Mouse (Mus musculus): ENCODE measurements around the gene Olfr1222.
"Not testable (repeated sequence)": the region's sequence is repeated elsewhere in the genome, so short reads cannot be mapped to it uniquely, and the experiment has no call there.

The Olfr1222 gene

GRCm38 (mm10) chr2:89132954-89133353, at the start of gene Olfr1222:
Gene Olfr1222 (minus strand): TSS chr2:89133054.
- DNase-seq (ENCODE audit: low read depth, low spot score), result no peak

- no peak for DNase-seq (ENCODE audit: low read depth, low spot score)
These were observed 41.7 kb upstream of the Olfr1222 start, which contains the start of gene Olfr1225 for GRCm38 (mm10) chr2:89174569-89174968. Gene Olfr1225 (minus strand): TSS chr2:89174669.

- not testable (repeated sequence) for DNase-seq (ENCODE audit: low read depth, low spot score)
These were observed 31.9 kb upstream of the Olfr1222 start for GRCm38 (mm10) chr2:89164711-89165110.

GRCm38 (mm10) chr2:89163991-89164390, 31.1 kb upstream of the Olfr1222 start, which contains the start of gene Olfr1224-ps1:
Gene Olfr1224-ps1 (minus strand): TSS chr2:89164091.
- not testable (repeated sequence) for DNase-seq (ENCODE audit: low read depth, low spot score)

GRCm38 (mm10) chr2:89151460-89151859, 18.6 kb upstream of the Olfr1222 start, which contains the start of gene Olfr1223:
Gene Olfr1223 (minus strand): TSS chr2:89151560.
- DNase-seq (ENCODE audit: low read depth, low spot score), result no peak

- DNase-seq (ENCODE audit: low read depth, low spot score), result no peak
These were observed 15.7 kb downstream of the Olfr1222 start, which contains the start of gene Olfr1221 for GRCm38 (mm10) chr2:89117183-89117582. Gene Olfr1221 (minus strand): TSS chr2:89117283.

- no peak for DNase-seq (ENCODE audit: low read depth, low spot score)
These were observed 26.1 kb downstream of the Olfr1222 start, which contains the start of gene Olfr1220 for GRCm38 (mm10) chr2:89106735-89107134. Gene Olfr1220 (minus strand): TSS chr2:89106835.

GRCm38 (mm10) chr2:89105651-89106050, 27.2 kb downstream of the Olfr1222 start:
- no peak for DNase-seq (ENCODE audit: low read depth, low spot score)

- no peak for DNase-seq (ENCODE audit: low read depth, low spot score)
These were observed 39.0 kb downstream of the Olfr1222 start for GRCm38 (mm10) chr2:89093848-89094247.

GRCm38 (mm10) chr2:89083413-89083812, 49.4 kb downstream of the Olfr1222 start, which contains the start of gene Olfr1219:
Gene Olfr1219 (minus strand): TSS chr2:89083513.
- DNase-seq (ENCODE audit: low read depth, low spot score), result no peak

GRCm38 (mm10) chr2:89081487-89081886, 51.4 kb downstream of the Olfr1222 start:
- no peak for DNase-seq (ENCODE audit: low read depth, low spot score)
